Mouse (Mus musculus) testis, adult 2 months (tissue): Measurements from ENCODE around the gene Cep41.

Experiments used
- CTCF ChIP-seq: fragments of 200-500 bp; IDR thresholded peaks from 2 replicates; pipeline ENCODE4 v1.5.1; 2012; ENCODE audit warnings: low read depth, mild to moderate bottlenecking, inconsistent platforms, low read length, moderate library complexity; ENCODE audit not compliant: control insufficient read depth, insufficient read depth, insufficient replicate concordance
- POLR2A ChIP-seq: fragments of 200-500 bp; IDR thresholded peaks from 2 replicates; pipeline ENCODE4 v1.6.1; 2012; ENCODE audit warnings: low read depth, mild to moderate bottlenecking, inconsistent platforms, low read length, moderate library complexity; ENCODE audit not compliant: control insufficient read depth

GRCm38 (mm10) chr6:30616491-30616941, 77.0 kb downstream of the Cep41 start:
- no peak for TF ChIP-seq POLR2A
- no peak for TF ChIP-seq CTCF
